Mouse (Mus musculus): Measurements from ENCODE around the gene Safb.

Gene Safb

GRCm38 (mm10) chr17:56654771-56655170 is 70.1 kb downstream of the Safb start:
- no peak for DNase-seq (ENCODE audit: low spot score)

GRCm38 (mm10) chr17:56655311-56655710 is 70.7 kb downstream of the Safb start:
- DNase-seq (ENCODE audit: low spot score) = no peak

Data from urinary bladder, postnatal 14 days (tissue).